Mouse (Mus musculus): ENCODE measurements around the gene Gm17617. TPM values are rescaled to one million over a fixed set of nuclear protein-coding genes. Genes with fewer than 3 reads are reported as not detected.

Gm17617 gene
- not detected for total RNA-seq (2022)

DNA sequence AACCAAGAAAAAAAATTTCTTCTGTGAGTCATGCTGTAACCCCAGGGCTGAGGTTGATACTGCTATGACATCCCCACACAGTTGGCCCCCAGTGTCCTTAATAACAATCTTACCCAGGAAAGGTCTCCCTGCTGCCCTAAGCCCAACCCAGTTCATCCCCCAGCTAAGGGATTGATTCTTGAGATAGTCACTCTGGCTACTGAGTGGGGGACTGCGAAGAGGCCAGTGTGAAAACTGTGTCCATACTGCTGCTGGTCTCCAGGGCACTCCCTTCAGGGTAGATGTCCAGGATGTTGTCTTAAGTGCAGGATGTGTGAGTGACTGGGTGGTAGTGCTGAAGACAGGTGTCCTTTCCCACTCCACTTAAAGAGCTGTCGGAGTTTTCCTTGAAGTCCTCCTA, at the start of gene Gm17617:
TSS of gene Gm17617 (minus strand) at position 101 of the 400 bp plus-strand sequence.
- DNase-seq: no peak

GRCm38 (mm10) chr13:55182173-55182894, 49.0 kb upstream of the Gm17617 start:
- peak; percentile 79 for DNase-seq

- no peak for DNase-seq
Observed at GRCm38 (mm10) chr13:55181786-55182172, 48.4 kb upstream of the Gm17617 start.

- DNase-seq: no peak
Observed at GRCm38 (mm10) chr13:55179591-55179990, 46.2 kb upstream of the Gm17617 start.

GRCm38 (mm10) chr13:55178556-55178955, 45.2 kb upstream of the Gm17617 start:
- DNase-seq: peak; percentile 65

DNA sequence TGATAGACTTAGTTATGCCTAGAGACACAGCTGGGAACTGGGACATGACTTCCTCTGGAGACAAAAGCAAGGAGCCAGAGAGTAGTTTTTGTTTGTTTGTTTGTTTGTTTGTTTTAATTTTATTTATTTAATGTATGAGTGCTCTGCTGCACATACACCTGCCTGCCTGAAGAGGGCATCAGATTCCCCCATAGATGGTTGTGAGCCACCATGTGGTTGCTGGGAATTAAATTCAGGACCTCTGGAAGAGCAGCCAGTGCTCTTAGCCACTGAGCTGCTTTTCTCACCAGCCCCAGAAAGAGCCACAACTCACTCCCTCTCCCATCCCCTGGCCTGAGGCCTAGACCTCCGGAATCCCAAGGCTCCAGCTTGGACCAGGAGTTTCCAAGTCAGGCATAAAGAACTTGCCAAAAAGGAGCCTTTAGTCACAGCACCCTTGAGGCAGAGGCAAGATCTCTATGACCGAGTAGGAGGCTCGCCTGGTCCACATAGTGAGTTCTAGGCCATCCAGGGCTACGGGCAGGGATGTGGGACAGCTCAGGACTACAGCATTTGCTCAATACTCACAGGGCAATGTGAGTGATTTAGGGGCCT, 44.7 kb upstream of the Gm17617 start:
- no peak for DNase-seq

DNA sequence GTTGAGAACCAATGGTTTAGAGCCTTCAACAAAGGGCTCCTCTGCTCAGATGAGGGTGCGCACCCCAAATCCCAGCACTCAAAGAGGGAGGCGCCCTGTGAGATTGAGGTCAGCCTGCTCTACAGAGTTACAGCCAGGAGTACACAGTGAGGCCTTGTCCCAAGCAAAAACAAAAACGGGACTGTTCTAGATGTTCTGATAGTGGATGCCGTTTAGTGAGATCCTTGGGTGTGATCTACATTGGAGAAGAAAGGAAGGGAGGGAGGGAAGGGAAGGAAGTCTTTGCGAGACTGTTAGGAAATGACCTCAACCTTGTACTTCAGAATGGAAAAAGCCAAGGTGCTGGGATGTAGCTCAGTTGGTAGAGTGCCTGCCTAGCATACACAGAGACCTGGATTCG, 42.9 kb upstream of the Gm17617 start:
- no peak for DNase-seq

DNA sequence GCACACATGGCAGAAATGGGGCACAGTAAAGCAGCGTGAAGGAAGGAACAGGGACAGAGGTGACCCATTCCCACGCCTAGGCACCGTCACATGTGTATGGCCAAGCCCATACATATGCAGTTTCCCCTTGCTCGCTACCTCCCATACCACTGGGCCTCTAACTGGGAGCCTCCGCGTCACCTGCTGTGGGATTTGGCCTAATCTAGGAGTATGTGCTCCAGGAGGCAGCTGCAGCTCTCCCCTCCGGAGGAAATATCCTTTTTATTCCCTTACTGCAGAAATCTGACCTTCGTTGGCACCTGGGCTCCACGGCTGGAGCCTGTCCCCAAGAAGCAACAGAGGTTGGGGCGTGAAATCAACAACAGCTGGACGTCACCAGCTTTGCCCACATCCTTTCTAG, 41.0 kb upstream of the Gm17617 start:
- no peak for DNase-seq

DNA sequence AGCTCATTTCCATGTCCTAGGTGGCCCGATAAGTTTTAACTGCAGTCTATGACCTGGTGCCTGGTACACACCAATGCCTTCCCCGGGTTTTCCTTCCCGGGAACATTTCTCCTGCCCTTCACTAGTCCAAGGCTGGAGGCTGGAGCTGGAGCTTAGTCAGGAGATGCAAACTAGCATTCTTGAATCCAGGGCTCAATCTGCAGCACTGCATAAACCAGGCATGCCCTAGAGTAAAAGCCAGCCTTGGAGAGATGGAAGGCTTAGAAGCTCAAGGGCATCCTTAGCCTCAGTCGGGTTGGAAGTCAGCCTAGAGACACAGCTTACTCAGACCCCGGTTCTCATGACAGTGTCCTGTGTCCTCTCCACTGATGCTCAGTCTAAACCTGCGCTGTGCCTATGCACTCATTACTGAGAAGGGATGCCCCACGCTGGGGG, 39.0 kb upstream of the Gm17617 start:
- DNase-seq: peak; percentile 59

GRCm38 (mm10) chr13:55171517-55172335, 38.4 kb upstream of the Gm17617 start:
- no peak for DNase-seq

DNA sequence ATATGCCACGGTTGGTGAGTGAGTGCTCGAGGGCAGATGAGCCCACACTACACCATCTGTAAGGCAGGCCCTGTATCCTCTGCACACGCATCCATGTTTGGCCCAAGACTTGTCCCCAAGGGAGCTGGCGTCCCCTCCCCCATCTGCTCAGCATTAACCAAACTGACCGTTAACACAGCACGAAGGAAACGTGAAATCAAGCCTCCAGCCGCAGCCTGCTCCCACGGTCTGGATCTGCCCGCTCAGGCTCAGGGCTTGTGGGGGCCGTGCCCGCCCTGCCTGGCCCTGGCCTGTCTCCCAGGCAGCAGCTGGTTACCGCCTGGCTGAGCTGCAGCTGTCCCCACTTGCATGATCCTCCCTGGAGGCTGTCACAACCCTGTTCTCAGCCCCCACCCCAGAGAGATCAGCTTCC, 35.6 kb upstream of the Gm17617 start:
- no peak for DNase-seq

- DNase-seq: no peak
Observed at GRCm38 (mm10) chr13:55168255-55168654, 34.9 kb upstream of the Gm17617 start.

GRCm38 (mm10) chr13:55167798-55168197, 34.5 kb upstream of the Gm17617 start:
- no peak for DNase-seq

GRCm38 (mm10) chr13:55166806-55167725, 33.7 kb upstream of the Gm17617 start:
- DNase-seq: no peak

DNA sequence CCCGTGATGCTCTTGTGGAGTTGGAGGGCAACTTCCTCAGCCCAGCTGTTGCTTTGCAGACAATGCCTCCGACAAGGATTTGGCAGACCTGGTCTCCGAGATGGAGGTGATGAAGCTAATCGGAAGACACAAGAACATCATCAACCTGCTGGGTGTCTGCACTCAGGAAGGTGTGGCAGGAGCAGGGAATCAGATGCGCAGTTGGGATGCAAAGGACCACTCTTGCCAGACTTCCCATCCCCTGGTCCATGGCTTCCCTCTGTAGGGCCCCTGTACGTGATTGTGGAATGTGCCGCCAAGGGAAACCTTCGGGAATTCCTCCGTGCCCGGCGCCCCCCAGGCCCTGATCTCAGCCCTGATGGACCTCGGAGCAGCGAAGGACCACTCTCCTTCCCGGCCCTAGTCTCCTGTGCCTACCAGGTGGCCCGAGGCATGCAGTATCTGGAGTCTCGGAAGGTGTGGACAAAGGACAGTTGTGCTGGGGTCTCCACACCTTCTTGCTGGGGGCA, 32.5 kb upstream of the Gm17617 start:
- no peak for DNase-seq

GRCm38 (mm10) chr13:55163553-55163952, 30.2 kb upstream of the Gm17617 start:
- no peak for DNase-seq

DNA sequence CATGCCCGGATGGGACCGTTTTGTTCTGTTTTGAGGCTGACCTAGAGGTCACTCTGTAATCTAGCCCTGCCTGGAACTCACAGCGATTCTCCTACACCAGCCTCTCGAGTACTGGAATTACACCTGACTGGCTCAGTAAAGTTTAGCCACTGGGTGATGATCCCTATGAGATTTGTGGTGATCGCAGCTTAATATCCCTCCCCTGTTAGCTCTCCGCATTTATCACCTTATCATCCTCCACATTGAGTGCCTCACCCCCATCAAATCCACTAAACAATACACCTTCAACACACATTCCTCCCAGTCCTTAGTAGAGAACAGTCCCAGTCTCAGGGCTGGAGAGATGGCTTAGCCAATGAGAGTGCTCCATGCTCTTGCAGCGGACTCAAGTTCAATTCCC, 29.0 kb upstream of the Gm17617 start:
- DNase-seq: no peak

DNA sequence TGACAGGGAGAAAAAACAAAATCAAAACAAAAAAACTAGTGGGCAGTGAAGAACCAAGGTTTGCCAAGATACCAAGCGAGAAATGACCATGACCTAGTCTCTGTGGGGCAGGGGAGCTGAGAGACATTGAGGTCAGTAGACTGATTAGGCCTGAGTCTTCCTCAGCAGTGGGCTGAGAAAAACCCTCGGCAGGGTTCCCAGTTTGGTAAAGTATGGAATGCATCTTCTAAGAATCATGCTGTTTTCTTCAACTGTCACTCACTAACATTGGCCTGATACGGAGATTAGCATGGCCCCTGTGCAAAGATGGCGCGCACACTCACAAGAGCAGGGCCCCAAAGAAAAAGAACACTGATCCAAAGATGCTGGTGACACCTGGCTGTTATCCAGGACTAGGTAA, 20.6 kb upstream of the Gm17617 start:
- no peak for DNase-seq

- no peak for DNase-seq
Observed at GRCm38 (mm10) chr13:55152621-55153415, 19.5 kb upstream of the Gm17617 start, which contains the start of gene Fgfr4. Fgfr4 (plus strand) TSS chr13:55152640.

GRCm38 (mm10) chr13:55140271-55140670, 6.9 kb upstream of the Gm17617 start:
- no peak for DNase-seq

GRCm38 (mm10) chr13:55135382-55135781, 2.0 kb upstream of the Gm17617 start:
- DNase-seq: no peak

All from adrenal gland, adult 8-10 months (tissue).